Mouse (Mus musculus) adrenal gland, adult 2 months (tissue): Measurements from ENCODE around the gene Pla1a. TPM values are rescaled to one million over a fixed set of nuclear protein-coding genes. Genes with fewer than 3 reads are reported as not detected.

Experiments
- DNase-seq: peaks from one replicate; pipeline ENCODE4 v3.0.0; 2021
- polyA plus RNA-seq: library from polyadenylated mRNA; depleted of rRNA; stranded (reverse); fragments of >200 nt; gene quantifications from 2 replicates; pipeline ENCODE4 v1.2.3, GENCODE M21; 2012
- total RNA-seq, 2 experiments: library from RNA; stranded (reverse); gene quantifications; 2 replicates each; pipeline ENCODE4 v1.2.3; 2021

Pla1a gene
- total and polyA plus RNA-seq, 3 experiments = 17.0 to 36.7 (median 21.0) TPM

- peak; percentile 50 for DNase-seq
Observed at GRCm38 (mm10) chr16:38434295-38434795, 1.4 kb upstream of the Pla1a start.

GRCm38 (mm10) chr16:38433514-38433913 is 569 bp upstream of the Pla1a start:
- no peak for DNase-seq

GRCm38 (mm10) chr16:38431446-38432185 is 1.3 kb downstream of the Pla1a start:
- DNase-seq = peak; percentile 51

GRCm38 (mm10) chr16:38425799-38426198 is 7.1 kb downstream of the Pla1a start:
- DNase-seq = no peak

- DNase-seq = no peak
Observed at GRCm38 (mm10) chr16:38425374-38425773, 7.6 kb downstream of the Pla1a start.

- no peak for DNase-seq
Observed at GRCm38 (mm10) chr16:38414953-38415352, 18.0 kb downstream of the Pla1a start.

GRCm38 (mm10) chr16:38408416-38408815 is 24.5 kb downstream of the Pla1a start:
- no peak for DNase-seq

GRCm38 (mm10) chr16:38407584-38407983 is 25.4 kb downstream of the Pla1a start:
- DNase-seq = no peak

GRCm38 (mm10) chr16:38406708-38407107 is 26.2 kb downstream of the Pla1a start:
- no peak for DNase-seq

- no peak for DNase-seq
Observed at GRCm38 (mm10) chr16:38406293-38406692, 26.7 kb downstream of the Pla1a start.

GRCm38 (mm10) chr16:38403639-38404038 is 29.3 kb downstream of the Pla1a start:
- no peak for DNase-seq

- no peak for DNase-seq
Observed at GRCm38 (mm10) chr16:38401468-38401867, 31.5 kb downstream of the Pla1a start.

- DNase-seq = peak; percentile 51
Observed at GRCm38 (mm10) chr16:38400311-38400960, 32.5 kb downstream of the Pla1a start.

- DNase-seq = peak; percentile 80
Observed at GRCm38 (mm10) chr16:38399531-38400231, 33.3 kb downstream of the Pla1a start.

- DNase-seq = no peak
Observed at GRCm38 (mm10) chr16:38399076-38399475, 33.9 kb downstream of the Pla1a start.

GRCm38 (mm10) chr16:38398266-38398665 is 34.7 kb downstream of the Pla1a start:
- DNase-seq = no peak

- DNase-seq = peak; percentile 94
Observed at GRCm38 (mm10) chr16:38396155-38396554, 36.8 kb downstream of the Pla1a start.

- DNase-seq = peak; percentile 14
Observed at GRCm38 (mm10) chr16:38395060-38395730, 37.8 kb downstream of the Pla1a start.

GRCm38 (mm10) chr16:38394191-38394618 is 38.7 kb downstream of the Pla1a start:
- DNase-seq = peak; percentile 23

GRCm38 (mm10) chr16:38392126-38392894 is 40.6 kb downstream of the Pla1a start:
- peak; percentile 16 for DNase-seq

- DNase-seq = no peak
Observed at GRCm38 (mm10) chr16:38390322-38390721, 42.6 kb downstream of the Pla1a start.
